Mouse (Mus musculus): Measurements from ENCODE around the gene Hdgfl2.

The Hdgfl2 gene

DNA sequence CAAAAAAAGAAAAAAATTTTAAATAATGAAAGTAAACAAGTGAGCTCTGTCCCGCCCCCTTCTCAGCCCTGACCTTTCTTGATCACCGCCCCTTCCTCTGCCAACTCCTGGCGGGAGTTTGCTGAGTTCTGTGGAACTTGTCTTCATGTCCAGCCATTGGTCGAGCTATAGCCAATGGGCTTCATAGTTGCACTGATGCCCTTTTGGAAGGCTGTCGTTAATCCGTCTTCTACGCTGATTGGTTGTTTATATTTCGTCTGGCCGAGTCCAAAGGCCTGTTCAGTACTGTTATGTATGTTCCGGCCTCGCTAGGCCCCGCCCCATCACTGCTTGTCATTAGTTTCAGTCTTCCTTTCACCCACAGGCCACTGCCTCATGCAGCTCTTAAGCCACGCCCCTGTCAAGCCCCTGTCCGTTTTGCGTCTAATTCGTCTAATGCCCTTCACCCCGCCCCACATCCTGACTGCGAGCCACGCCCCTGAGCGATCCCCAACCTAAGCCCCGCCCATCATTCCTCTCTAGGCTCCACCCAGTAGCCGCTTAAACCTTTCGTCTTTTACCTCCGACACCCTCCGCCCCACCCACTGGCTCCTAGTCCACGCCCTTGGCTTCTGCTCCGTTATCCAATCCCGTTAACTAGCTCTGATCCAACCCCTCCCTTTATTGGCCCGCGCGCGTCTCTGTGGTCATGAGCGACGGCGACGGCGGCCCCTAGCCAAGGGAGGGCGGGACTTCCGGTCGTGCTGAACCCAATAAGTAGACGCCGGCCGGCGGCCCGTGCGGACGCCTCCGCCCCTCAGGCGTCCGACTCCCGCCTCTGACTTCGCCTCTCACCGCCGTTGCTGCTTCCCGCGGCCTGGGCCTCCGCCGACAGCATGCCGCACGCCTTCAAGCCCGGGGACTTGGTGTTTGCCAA lies at the start of gene Hdgfl2:
Hdgfl2 (plus strand) TSS at position 755 of the 916 bp plus-strand sequence.
- DNase-seq (ENCODE audit: low read depth): peak; percentile 99

DNA sequence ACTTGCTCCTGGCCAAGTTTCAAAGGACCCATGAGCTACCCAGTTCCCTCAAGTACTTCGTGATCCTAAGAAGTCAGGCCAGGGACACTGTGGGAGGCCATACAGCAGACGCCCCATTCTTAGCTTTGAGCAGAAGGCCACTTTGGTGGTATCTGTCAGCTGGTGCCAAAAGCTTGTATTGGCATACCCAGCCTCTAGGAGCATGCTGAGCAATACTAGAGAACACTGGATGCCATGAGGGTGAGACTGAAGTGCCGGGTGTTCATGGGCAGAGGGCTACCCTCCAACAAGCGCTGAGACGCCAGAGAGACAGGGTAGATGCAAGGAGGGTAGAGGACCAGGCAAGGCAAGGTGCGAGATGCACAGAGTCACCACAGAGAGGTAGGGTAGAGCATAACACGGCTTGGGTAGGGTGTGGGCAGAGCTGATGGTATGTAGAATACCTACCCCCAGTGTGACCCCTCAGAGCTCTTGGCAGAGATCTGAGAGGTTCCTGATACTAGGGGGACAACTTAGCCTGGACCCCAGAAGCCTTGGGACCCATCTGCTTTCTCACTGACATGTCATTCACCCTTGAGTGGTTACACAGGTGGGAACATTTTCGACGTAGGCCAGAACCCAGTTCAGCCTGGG lies 49.1 kb upstream of the Hdgfl2 start:
- DNase-seq (ENCODE audit: low read depth): no peak

DNA sequence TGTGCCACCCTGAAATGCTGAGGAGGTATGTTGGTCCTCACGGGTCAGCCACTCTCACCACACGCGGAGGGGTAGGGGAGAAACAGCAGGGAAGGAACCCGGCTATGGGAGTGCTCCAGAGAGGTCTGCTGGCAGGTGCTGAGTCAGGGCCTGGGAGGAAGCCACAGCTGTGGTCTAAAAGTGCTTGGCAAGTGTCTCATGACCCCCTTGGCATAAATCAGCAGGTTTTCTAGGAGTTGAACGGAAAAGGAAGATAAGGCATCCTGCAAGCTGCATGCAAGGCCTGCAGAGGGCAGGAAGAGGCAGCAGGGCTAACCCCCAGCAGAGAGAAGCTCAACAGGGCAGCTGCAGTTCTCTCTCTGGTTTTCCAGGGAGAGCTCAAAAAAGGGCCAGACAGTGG lies 48.5 kb upstream of the Hdgfl2 start:
- peak; percentile 39 for DNase-seq (ENCODE audit: low read depth)

DNA sequence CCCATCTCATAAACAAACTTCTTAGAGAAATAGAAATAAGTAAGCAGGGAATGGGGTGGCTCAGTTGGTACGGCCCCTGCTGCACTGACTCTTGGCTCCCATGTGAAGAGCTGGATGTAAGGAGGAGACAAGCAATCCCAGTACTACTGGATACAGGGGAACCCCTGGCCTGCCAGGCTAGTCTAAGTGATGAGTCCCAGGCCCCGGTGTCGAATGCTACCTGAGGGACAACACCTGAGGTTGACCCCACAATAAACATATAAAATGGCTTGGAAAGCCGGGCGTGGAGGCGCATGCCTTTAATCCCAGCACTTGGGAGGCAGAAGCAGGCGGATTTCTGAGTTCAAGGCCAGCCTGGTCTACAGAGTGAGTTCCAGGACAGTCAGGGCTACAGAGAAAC lies 48.0 kb upstream of the Hdgfl2 start:
- DNase-seq (ENCODE audit: low read depth): no peak

DNA sequence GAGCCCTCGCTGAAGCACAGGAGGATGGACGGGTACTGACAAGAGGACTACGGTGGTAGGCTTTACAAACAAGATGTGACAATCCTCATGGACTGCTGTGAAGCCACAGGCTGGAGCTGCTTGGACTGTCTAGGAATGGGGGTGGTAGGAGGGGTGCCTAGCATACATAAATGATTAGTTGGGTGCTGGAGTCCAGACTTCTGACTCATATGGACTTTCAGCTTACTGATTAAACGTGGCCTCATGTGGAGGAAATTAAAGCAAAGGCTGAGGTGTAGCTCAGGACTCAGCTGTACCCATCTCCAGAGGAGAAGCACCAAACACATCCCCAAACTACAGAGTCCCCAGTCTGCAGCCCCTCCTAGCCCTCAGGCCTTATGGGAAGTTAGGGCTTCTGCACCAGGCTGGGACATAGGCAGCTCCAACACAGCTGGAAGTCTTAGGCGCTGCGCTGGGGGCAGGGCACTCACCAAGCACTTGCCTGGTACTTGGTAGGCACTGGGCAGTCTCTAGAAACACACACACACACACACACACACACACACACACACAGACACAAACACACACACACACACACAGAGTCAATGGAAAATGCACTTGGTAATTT lies 47.2 kb upstream of the Hdgfl2 start:
- DNase-seq (ENCODE audit: low read depth): no peak

DNA sequence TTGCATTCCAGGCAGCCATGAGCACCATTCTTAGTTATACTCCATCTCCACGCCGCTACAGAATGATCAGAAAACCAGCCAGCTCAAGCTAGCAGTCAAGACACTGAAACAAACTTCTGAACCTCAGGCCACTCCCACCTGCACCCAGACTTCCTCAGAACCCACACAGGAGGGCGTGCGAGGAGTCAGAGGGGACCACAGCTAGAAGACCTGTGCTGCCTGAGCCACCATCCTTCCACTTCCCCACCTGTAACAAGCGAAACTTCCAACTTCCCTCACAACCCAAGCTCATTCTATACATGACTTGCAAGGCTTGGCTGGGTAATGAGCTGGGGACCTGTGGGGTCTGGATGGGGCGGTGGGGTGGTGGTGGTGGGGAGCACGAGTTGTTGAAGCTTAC lies 46.6 kb upstream of the Hdgfl2 start:
- no peak for DNase-seq (ENCODE audit: low read depth)

DNA sequence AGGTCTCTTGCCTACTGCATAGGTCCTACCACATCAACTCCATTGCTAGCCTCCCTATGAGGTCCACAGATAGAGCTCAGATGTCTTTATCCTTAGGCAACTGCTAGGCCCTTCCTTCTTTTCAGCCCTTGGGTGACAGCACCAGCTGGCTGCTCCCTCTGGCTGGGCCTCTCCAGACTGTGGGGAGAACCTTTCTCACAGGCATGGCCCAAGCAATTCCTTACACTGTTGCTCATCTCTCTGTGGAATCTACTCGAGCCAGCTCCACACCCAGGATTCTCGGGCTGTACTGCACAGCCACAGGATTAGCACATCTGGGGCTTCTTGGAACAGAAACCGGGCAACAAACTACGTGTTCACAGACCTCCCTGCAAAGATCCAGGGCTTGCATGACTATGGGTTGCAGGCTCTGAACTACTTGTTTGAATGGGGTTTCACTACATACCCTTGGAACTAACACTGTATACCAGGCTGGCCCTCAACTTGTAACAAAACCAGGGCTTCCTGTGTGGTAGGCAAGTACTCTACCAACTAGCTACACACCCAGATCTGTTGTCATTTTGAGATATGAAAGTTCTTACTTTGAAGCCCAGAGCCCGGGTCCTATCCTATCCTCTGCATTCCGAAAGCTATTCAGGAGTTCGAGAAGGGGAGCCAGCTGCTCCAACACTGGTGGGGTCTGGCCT lies 45.3 kb upstream of the Hdgfl2 start:
- DNase-seq (ENCODE audit: low read depth): no peak

DNA sequence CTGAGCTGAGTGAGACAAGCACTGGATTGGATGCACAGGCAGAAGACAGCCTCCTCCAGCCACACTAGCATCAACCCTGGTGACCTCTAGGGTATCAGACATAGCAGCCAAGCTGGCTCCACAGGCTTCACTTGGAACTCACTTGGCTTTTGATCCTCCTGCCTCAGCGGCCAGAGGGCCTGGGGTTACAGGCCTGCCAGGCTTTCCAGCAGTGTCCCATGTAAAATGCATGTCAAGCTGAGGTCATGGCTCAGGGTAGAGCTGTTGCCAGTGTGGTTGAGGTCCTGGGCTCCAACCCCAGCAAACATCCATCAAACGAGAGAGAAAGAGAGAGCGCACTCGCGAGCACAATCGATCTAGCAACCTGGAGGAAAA lies 44.7 kb upstream of the Hdgfl2 start:
- DNase-seq (ENCODE audit: low read depth): no peak

DNA sequence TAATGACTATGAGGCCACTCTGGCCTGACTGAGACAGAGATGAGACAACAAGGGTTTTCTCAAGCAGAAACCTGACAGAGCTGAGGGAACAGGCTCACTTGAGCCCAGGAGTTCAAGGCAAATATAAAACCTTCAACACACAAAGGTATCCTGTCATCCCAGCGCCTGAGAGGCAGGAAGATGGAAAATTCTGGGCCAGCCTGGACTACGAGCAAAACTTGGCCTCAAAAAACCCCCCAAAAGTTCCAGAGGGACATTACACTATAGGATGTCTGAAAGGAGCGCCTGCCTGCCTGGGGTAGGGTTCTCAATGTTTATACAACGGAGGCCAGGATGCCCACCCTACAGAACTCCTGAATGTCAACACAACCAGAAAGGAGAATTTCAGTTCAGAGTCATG lies 44.2 kb upstream of the Hdgfl2 start:
- no peak for DNase-seq (ENCODE audit: low read depth)

DNA sequence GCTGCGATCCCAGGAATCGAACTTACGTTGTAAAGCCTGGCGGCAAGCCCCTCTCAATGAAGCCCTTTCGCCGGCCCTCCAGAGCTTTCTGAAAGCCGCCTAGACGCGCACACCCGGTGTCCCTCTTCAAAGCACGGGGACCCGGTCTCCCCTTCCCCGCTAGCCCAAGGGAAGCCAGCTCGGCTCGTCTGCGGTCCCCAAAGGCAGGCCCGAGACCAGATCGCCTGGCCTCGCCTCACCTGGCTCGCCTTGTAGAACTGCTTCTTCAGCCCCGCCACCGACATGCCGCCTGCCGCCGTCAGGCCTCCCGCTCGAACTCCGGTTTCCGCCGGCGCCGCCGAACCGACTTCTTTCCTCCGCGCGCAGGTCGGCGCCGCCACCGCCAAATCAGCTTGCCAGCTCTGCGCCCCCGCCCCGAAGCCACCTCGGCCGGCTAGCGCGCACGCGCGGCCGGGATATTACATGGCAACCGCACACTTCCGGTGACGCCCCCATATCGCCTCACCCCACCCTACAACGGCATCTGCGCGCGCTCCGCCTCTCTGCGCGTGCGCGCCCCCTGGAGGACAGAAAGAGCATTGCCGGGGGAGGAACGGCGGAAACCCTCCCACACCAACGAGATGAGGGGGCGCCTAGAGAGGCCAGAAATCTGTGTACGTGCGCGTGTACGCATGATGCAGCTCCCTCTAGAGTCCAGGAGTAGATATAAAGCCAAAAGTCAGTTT lies 43.1 kb upstream of the Hdgfl2 start, which contains the start of gene Sh3gl1:
Sh3gl1 (minus strand) TSS at position 460 of the 725 bp plus-strand sequence.
- DNase-seq (ENCODE audit: low read depth): peak; percentile 97

DNA sequence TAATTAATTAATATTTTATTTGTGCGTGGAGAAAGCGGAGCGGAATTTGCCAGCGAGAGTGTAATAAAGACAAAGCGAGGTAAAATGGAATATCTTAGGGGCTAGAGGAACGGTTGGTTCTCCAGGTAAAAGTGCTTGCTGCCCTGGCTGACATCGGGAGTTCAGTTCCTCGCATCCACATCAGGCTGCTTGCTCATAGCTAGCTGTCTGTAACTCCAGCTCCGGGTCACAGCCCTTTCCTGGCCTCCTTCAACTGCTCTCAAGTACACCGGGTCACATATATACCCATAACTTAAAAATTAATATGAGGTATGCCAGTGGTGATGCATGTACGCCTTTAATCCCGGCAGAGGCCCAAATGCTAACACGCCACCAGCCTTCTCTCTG lies 42.5 kb upstream of the Hdgfl2 start:
- DNase-seq (ENCODE audit: low read depth): no peak

DNA sequence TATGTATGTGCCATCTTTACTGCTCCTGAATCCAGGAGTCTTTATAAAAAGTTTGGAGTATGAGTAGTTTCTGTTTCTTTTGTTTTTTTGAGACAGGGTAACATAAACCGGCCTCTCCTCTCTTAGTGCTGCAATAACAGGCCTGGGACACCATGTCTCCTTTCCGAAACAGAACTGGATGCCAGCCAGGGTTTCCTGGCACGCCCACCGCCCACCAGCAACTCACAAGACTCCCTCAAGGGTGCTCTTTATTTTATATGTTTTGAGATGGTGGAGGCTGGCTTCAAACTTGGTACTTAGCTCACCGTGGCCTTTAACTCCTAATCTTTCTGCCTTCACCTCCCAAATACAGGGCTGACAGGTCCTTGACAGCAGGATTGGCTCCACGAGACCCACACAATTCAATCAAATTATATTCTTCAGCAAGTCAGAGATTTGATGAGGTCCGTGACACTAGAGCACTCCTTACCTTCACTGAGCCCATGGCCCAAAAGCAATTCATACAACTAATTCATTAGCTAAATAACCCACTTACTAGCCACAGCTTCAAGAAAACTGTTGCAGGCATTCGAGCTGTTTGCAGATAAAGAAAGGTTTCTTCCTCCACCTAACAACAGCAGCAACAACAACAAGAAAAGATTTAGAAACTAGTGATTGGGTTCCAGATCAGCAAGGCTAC lies 40.7 kb upstream of the Hdgfl2 start:
- DNase-seq (ENCODE audit: low read depth): no peak

DNA sequence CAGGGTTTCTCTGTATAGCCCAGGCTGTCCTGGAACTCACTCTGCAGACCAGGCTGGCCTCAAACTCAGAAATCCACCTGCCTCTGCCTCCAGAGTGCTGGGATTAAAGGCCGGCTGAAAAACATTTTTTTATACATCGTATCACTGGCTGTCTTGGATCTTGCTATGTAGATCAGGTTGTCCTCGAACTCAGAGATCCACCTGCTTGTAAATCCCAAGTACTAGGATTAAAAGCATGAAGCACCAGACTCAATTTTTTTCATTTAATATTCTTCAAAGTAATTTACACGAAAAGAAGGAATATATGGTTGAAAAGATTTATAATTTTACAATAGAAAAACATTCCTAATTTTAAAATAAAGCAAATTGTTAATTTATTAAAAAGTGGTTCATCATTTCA lies 40.1 kb upstream of the Hdgfl2 start:
- DNase-seq (ENCODE audit: low read depth): no peak

DNA sequence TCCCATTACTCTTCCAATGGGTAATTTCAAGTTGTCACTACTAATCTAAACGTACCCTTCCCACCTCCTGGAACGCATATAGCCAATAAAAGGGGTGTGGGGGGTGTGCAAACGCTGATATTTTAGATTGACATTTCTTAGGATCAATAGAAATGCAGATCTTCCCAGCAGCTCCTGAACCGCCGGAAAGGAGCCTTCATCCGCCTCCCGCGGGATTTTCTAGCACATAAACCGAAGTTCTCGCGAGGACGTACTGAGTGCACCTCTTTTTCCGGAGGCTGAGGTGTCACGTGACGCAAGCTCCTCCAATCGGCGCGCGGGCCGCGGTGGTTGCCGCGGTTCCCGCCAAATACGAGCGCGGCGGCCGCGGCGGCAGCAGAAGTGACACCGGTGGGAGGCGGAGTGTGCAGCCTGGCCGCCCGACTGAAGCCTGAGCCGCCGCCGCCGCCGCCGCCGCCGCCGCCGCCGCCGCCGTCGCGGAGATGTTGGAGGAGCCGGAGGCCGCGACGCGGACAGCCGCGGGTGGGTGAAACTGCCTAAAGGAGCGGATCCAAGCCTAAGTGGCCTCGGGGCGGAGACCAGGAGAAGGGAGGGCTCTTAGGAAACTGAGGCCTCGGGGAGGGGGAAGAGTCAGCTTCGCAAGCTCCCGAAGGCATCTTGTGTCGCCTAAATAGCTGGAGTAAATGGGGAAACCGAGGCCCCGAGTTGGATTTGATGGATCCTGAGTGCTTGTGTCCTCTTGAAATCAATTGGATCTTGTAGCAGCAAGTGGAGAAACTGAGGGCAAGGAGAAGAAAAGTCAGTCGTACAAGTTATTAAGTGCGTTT lies 39.2 kb upstream of the Hdgfl2 start, which contains the start of gene Chaf1a:
Chaf1a (plus strand) TSS at position 410 of the 827 bp plus-strand sequence.
- DNase-seq (ENCODE audit: low read depth): peak; percentile 98

DNA sequence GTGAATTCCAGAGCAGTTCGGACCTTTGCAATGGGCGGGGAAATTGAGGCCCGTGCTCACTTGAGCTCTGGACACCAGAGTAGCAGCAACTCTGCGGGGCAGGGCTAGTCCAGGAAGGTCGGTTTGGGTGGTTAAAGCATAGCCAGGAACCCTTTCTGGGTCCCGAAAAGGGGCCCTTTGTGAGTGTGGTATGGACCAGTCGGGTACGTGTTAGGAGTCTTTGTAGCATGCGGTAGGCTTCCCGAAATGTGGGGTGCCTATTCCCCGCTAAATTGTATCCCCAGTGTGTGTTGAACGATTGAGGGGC lies 38.6 kb upstream of the Hdgfl2 start:
- peak; percentile 20 for DNase-seq (ENCODE audit: low read depth)

DNA sequence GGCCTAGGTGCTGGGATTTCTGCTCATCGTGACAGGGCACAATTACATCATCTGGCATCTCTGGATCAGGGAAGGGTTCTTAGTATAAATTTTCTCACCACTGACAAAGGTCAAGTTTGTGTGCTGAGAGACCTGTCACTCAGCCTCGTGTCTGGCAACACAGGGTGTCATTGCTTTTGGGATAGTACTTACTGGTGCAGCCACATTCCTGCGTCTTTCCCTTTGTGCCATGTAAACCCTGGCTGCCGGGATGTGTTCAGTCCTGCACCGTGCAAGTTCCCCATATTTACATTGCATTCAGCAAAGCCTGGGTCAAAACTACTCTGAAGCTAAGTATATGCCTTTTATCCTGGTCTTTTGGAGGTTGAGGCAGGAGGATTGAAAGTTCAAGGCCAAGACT lies 28.1 kb upstream of the Hdgfl2 start:
- no peak for DNase-seq (ENCODE audit: low read depth)

DNA sequence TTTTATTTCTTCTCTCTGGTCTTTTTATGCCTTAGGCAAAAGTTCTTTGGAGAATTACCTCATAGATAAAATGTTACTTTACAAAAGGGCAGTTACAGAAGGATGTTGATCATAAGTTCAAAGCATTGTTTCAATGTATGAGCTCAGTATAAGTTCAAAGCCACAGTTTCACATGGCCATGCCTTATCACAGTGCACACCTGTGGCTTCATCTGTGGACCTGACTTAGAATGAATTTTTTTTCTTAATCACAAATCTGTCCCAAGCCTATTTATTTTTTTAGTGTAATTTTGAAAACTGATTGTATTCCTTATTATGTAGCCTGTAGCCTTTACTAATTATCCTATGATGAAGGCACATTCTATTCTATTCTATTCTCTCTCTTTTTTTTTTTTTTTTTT lies 24.5 kb upstream of the Hdgfl2 start:
- DNase-seq (ENCODE audit: low read depth): no peak

DNA sequence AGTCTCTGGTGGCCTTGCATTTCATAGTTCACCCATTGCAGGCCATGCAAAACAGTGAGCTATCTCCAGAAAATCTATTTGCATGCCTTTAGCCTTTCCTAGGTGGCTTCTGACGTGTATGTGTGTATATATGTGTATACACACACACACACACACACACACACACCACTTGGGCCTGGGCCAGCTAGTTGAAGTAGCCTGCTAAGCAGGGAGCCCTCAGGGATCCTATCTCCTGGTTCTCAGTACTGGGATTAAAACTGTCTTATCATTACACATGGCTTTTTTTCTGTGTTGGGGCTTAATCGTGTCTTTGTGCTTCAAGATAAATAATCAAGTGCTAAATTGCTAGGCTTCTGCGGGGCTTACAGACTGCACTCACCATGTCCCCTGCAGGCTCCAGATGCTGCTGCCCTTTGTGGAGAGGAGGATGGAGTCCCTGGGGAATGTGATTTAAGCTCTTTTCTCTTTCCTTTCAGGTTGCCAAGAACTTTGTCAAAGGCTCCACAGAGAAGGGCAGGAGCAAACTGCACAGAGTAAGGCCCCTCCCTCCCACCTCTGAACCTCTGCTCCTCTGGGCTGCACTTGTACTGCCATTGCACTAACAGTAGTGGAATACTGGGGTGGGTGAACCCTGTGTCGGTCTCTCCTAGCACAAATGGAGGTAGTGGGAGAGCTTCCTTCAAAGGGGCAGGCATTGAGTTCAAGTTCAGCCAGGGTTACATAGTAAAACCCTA lies 23.3 kb upstream of the Hdgfl2 start:
- DNase-seq (ENCODE audit: low read depth): no peak

DNA sequence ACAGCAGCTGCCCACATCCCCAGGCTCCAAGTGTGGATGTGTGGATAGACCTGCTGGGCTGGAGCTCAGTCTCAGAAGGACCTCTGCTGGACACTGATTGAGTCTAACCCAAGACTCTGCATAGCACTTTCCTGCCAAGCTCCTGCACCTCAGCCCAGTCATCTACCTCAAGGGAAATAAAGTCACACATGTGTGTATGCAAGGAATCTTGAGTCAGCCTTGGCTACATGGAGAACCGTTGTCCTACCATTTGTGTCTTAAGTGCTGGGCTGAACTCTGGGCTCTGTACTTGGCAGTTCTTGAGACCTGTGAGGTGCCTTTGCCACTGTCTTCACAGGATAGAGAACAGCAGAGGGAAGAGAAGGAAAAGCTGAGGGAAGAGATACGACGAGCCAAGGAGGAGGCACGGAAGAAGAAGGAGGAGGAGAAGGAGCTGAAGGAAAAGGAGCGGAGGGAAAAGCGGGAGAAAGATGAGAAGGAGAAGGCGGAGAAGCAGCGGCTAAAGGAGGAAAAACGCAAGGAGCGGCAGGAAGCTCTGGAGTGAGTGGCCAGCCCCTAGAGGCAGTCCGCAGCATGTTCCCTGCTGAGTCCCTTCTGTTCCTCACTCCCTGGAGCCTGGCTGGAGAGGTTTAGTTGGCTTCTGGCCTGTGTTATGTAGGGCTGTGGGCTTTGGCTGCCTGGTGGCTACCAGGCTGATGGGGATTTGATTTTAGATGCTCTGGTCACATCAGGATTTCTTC lies 21.9 kb upstream of the Hdgfl2 start:
- DNase-seq (ENCODE audit: low read depth): no peak
